ENCODE assay signal across 11 mouse cellular contexts in the genomic region with DNA sequence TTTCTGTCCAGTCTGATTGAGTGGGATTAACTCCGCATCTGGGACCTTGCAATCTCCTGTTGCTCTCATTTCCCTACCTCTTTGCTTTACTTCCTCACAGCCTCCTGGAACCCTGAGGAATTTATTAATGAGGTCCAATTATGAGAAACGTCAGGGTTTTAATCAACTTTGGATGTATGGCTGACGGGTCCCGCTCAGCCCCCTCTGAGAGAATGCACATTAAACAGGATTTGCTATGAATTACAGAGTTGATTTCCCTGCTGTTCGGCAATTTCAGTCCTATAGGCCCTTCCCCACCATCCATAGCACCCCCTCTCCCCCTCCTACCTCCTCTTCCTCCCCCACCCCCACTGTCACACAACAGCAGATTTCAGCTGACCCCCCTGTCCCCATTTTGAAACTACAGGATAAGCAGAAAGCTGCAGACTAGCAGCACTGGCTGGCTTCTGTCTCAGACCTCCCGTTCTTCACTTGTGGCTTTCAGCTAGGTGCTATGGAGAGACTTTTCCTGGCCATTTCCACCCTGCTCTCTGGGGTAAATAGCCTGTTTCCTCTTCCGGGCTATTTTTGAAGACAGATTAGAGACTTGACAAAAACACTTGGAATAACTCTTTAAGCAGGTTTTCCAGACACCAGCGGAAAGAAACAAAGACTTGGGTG.
DNase-seq lines count a peak whose midpoint lies in the region; ATAC-seq and TF ChIP-seq lines count a peak whose summit lies in the region.
"Had no signal": no experiment of that assay in that cellular context is flagged by ENCODE, and none has a peak within 500 bp of the region (broad histone marks: within the 10 kb centered on the region; RNA-seq: fewer than 3 reads in every experiment).

No protein-coding gene starts in this region.

- no peak overlapping the region for H3K9ac ChIP-seq in heart, embryonic 11.5 days (ENCODE audit: low read depth, low read length)
- H3K9ac ChIP-seq in embryonic facial prominence, embryonic 14.5 days (ENCODE audit: low read depth, low read length): no peak overlapping the region
- H3K9ac ChIP-seq in limb, embryonic 13.5 days: no peak overlapping the region

- ATAC-seq in heart, embryonic 11.5 days (replicated peaks; ENCODE audit: insufficient number of reproducible peaks, low FRiP score, low TSS enrichment): no peak
- no peak for ATAC-seq in embryonic facial prominence, embryonic 14.5 days (ENCODE audit: low read depth)
- ATAC-seq in limb, embryonic 13.5 days (ENCODE audit: low FRiP score, low read depth): no peak

- H3K4me2 ChIP-seq in heart, embryonic 11.5 days: no peak overlapping the region
- H3K4me2 ChIP-seq in embryonic facial prominence, embryonic 14.5 days (ENCODE audit: low read depth, low read length): no peak overlapping the region
- peak overlapping the region; percentile 23 for H3K4me2 ChIP-seq in limb, embryonic 13.5 days (replicated peaks)

- H3K27ac ChIP-seq in heart, embryonic 11.5 days (ENCODE audit: low read depth, low read length): peak overlapping the region; percentile 42; the same call in 1 of the 2 replicates
- 0 out of 2 replicates have a peak overlapping the region, but pooled peaks have one; percentile 8 for H3K27ac ChIP-seq in left cerebral cortex, adult 2 months
- 0 out of 2 replicates have a peak overlapping the region, but pooled peaks have one; percentile 9 for H3K27ac ChIP-seq in embryonic facial prominence, embryonic 14.5 days (replicated peaks; ENCODE audit: low read depth, low read length)
- peak overlapping the region; percentile 44; the same call in 1 of the 2 replicates for H3K27ac ChIP-seq in limb, embryonic 13.5 days
- H3K27ac ChIP-seq: macrophage had no signal

- no peak overlapping the region for H3K4me3 ChIP-seq in heart, embryonic 11.5 days (ENCODE audit: low read depth, low read length)
- H3K4me3 ChIP-seq in left cerebral cortex, adult 2 months: no peak overlapping the region
- H3K4me3 ChIP-seq in embryonic facial prominence, embryonic 14.5 days (ENCODE audit: low read depth, low read length): no peak overlapping the region
- no peak overlapping the region for H3K4me3 ChIP-seq in limb, embryonic 13.5 days

- 58% methylated on average over 8 of the region's 8 CpGs for WGBS in heart, embryonic 11.5 days (ENCODE audit: insufficient replicate concordance)
- WGBS in embryonic facial prominence, embryonic 14.5 days: 40% methylated on average over 8 of the region's 8 CpGs
- WGBS in limb, embryonic 13.5 days: 28% methylated on average over 8 of the region's 8 CpGs

- no peaks in the 10 kb centered on the region for H3K9me3 ChIP-seq in heart, embryonic 11.5 days (replicated peaks; ENCODE audit: control insufficient read depth, low read length)
- H3K9me3 ChIP-seq in embryonic facial prominence, embryonic 14.5 days (ENCODE audit: control insufficient read depth, low read length): no peaks in the 10 kb centered on the region
- H3K9me3 ChIP-seq in limb, embryonic 13.5 days: no peaks in the 10 kb centered on the region

- no peak for TF ChIP-seq CTCF in left cerebral cortex, adult 2 months (IDR thresholded peaks at IDR 0.05)

- intact Hi-C loops in left cerebral cortex, adult 2 months (cut with DNase I): no loop called here
- intact Hi-C loops in left cerebral cortex, postnatal 10 days (cut with DNase I): no loop called here

- DNase-seq in heart, adult 9 months (ENCODE audit: low spot score in 2 of 2): no peak
- DNase-seq in left cerebral cortex, adult 2 months (ENCODE audit: extremely low spot score in 1 of 2, low spot score in 2 of 2): no peak
- DNase-seq in left cerebral cortex, postnatal 10 days (ENCODE audit: extremely low spot score in 1 of 2, low spot score in 2 of 2): no peak
- DNase-seq in embryonic facial prominence, embryonic 14.5 days (ENCODE audit: low spot score): no peak
- DNase-seq in thymus, postnatal 36 days: no peak
- no peak for DNase-seq in cerebellum, adult 9-11 months
- DNase-seq: cerebellum, postnatal 36 days had no signal

- no peaks in the 10 kb centered on the region for H3K36me3 ChIP-seq in heart, embryonic 11.5 days (ENCODE audit: control insufficient read depth, insufficient read depth, low read length)
- H3K36me3 ChIP-seq in embryonic facial prominence, embryonic 14.5 days (ENCODE audit: control insufficient read depth, insufficient read depth, low read length): no peaks in the 10 kb centered on the region
- H3K36me3 ChIP-seq in limb, embryonic 13.5 days: no peaks in the 10 kb centered on the region

- peaks cover 7% of the 10 kb centered on the region for H3K4me1 ChIP-seq in heart, embryonic 11.5 days (ENCODE audit: control insufficient read depth, insufficient read depth, low read length)
- peaks cover 11% of the 10 kb centered on the region for H3K4me1 ChIP-seq in embryonic facial prominence, embryonic 14.5 days (ENCODE audit: control insufficient read depth, insufficient read depth, low read length)
- H3K4me1 ChIP-seq in limb, embryonic 13.5 days: peaks cover 16% of the 10 kb centered on the region

- H3K27me3 ChIP-seq in heart, embryonic 11.5 days (ENCODE audit: control insufficient read depth, insufficient read depth, low read length): no peaks in the 10 kb centered on the region
- no peaks in the 10 kb centered on the region for H3K27me3 ChIP-seq in embryonic facial prominence, embryonic 14.5 days (replicated peaks; ENCODE audit: control insufficient read depth, insufficient read depth, low read length)
- no peaks in the 10 kb centered on the region for H3K27me3 ChIP-seq in limb, embryonic 13.5 days
- H3K27me3 ChIP-seq: CH12.LX had no signal
